Mouse (Mus musculus) limb, embryonic 15.5 days (tissue): Measurements from ENCODE around the gene Cnn2. TPM values are rescaled to one million over a fixed set of nuclear protein-coding genes. Genes with fewer than 3 reads are reported as not detected.

Source experiments
- ATAC-seq: fragments of 200-750 bp; cut with Nextera tagmentation; 2 replicates; pipeline ENCODE4 v1.8.0; 2017; ENCODE audit warnings: low read depth, moderate TSS enrichment; ENCODE audit not compliant: insufficient number of reproducible peaks, low FRiP score, low TSS enrichment
- H3K27ac ChIP-seq: fragments of 300-500 bp; sonication (generic); 2 replicates; pipeline ENCODE4 v1.5.1; 2015; ENCODE audit warnings: moderate library complexity, mild to moderate bottlenecking, inconsistent platforms
- H3K27me3 ChIP-seq: fragments of 300-500 bp; sonication (generic); 2 replicates; pipeline ENCODE4 v1.6.1; 2015; ENCODE audit warnings: inconsistent platforms
- H3K36me3 ChIP-seq: fragments of 300-500 bp; sonication (generic); 2 replicates; pipeline ENCODE4 v1.6.1; 2015; ENCODE audit warnings: inconsistent platforms
- H3K4me1 ChIP-seq: fragments of 300-500 bp; sonication (generic); 2 replicates; pipeline ENCODE4 v1.6.1; 2015; ENCODE audit warnings: inconsistent platforms
- H3K4me2 ChIP-seq: fragments of 300-500 bp; sonication (generic); 2 replicates; pipeline ENCODE4 v1.6.1; 2015; ENCODE audit warnings: mild to moderate bottlenecking, inconsistent platforms
- H3K4me3 ChIP-seq: fragments of 300-500 bp; sonication (generic); 2 replicates; pipeline ENCODE4 v1.5.1; 2015; ENCODE audit warnings: mild to moderate bottlenecking, inconsistent platforms
- H3K9ac ChIP-seq: fragments of 300-500 bp; sonication (generic); 2 replicates; pipeline ENCODE4 v1.6.1; 2015; ENCODE audit warnings: inconsistent platforms
- H3K9me3 ChIP-seq: fragments of 300-500 bp; sonication (generic); 2 replicates; pipeline ENCODE4 v1.6.1; 2016; ENCODE audit warnings: inconsistent platforms
- WGBS: fragments of 180-500 bp; shearing (Covaris S2); methylation state at CpG from one replicate; pipeline ENCODE4 v1.1.7; 2015; 5-methylcytosine and 5-hydroxymethylcytosine counted together
- polyA plus RNA-seq: library from polyadenylated mRNA; unstranded; fragments of >200 nt; fragmentation: Nextera tagmentation; extraction: Ambion mirVana; gene quantifications from 2 replicates; pipeline ENCODE4 v1.2.1, GENCODE M21; 2015

Gene Cnn2
- polyA plus RNA-seq, 1 experiment from 2014 or later = 270 TPM

DNA sequence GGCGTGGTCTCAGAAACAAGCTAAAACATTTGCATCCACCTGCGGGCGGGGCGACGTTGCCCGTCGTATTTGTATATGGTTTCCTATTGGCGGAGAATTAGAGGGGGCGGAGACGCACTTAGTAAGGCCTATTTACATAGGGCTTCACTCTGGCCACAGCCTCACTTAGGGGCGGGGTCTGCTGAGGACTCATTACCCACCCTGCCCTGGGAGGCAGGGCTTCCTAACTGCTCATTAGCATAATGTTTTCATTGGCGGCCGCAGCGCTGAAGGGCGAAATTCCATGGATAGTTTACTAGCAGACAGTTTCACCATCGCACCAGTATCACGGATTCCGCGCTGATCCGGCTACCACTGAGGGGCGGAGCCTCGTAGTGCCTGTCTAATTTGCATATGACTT, 3.5 kb upstream of the Cnn2 start:
- peak overlapping the region; percentile 99 for H3K27ac ChIP-seq
- no peaks in the 10 kb centered on the region for H3K27me3 ChIP-seq
- H3K9me3 ChIP-seq = no peaks in the 10 kb centered on the region
- peak overlapping the region; percentile 92 for H3K4me2 ChIP-seq
- peak overlapping the region; percentile 42; the same call in 1 of the 2 replicates for H3K9ac ChIP-seq
- ATAC-seq = peak; percentile 92
- H3K4me3 ChIP-seq = peak overlapping the region; percentile 81
- under 1% methylated on average over 22 of the region's 22 CpGs for WGBS
- peaks cover 64% of the 10 kb centered on the region for H3K4me1 ChIP-seq
- H3K36me3 ChIP-seq = peaks cover 7% of the 10 kb centered on the region

DNA sequence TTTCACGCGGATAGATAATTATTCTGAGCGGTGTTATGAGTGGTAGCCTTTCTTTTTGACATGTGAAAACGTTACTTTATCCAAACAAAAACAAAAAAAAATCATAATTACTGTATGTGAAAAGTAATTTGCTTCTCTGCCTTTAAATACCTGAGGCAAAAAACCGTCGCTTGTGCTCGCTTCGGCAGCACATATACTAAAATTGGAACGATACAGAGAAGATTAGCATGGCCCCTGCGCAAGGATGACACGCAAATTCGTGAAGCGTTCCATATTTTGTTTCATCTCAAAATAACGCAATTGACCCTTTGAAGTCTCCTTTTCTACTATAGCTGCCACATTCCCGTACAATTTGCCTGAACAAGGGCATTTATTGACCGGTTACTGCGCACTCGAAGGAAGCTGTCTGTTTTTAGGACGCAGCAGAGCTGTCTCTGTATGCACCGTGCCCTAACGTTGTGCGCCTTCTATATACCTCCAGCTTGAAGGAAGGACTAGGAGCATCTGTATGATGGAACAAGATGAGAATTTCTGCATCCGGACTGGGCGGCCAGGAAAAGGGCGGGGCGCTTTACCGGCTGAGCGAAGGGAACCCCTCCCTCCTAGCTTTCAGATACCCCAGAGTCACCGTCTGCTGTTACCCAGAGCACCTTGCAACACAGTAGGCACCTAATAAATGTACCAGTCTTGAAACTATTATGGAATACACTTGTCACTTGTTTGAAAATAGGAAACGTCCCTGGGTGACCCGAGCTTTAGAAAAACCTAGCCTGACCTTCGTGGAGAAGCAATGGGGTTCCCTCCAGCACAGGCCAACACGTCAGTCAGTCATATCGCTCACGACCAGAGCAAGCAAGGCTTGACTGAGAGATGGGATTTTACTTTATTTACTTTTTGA, 2.8 kb upstream of the Cnn2 start:
- Histone ChIP-seq H3K4me3 (peak overlapping the region; percentile 81), H3K27me3 (no peaks in the 10 kb centered on the region), H3K4me1 (peaks cover 67% of the 10 kb centered on the region), H3K36me3 (peaks cover 7% of the 10 kb centered on the region), H3K27ac (peak overlapping the region; percentile 99), H3K9ac (peak overlapping the region; percentile 42), H3K4me2 (peak overlapping the region; percentile 92), H3K9me3 (no peaks in the 10 kb centered on the region)
- 4% methylated on average over 35 of the region's 35 CpGs for WGBS
- no peak for ATAC-seq

DNA sequence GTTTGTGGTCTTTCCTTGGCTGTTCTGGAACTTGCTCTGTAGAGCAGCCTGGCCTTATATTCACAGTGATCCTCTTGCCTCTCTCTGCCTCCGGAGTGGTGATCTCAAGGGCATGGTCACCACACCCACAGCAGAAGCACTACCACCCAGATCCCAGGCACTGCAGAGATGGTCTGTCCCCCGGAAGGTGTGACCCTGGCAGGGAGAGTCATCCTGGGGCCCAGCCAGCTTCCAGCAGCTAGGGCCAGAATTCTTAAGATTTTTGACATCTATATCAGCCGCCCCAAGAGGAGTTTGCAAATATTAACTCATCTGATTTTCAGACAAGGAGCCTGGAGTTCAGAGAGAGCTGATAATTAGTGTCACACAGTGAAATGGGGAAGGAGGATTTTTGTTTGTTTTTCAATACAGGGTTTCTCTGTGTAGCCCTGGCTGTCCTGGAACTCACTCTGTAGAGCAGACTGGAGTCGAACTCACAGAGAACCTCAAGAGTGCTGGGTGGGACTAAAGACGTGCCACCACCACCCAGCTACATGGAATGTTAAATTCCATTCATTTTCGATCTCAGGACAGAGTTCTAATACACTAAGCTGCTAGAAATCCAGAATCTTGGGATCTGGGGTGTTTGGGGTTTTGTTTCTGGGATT, 2.0 kb upstream of the Cnn2 start:
- Histone ChIP-seq H3K27ac (peak overlapping the region; percentile 99), H3K36me3 (peaks cover 9% of the 10 kb centered on the region), H3K4me2 (peak overlapping the region; percentile 92), H3K4me3 (peak overlapping the region; percentile 81), H3K4me1 (peaks cover 62% of the 10 kb centered on the region), H3K9ac (0 out of 2 replicates have a peak overlapping the region, but pooled peaks have one; percentile 41), H3K9me3 (no peaks in the 10 kb centered on the region), H3K27me3 (no peaks in the 10 kb centered on the region)
- no peak for ATAC-seq
- WGBS = 27% methylated on average over 6 of the region's 6 CpGs

DNA sequence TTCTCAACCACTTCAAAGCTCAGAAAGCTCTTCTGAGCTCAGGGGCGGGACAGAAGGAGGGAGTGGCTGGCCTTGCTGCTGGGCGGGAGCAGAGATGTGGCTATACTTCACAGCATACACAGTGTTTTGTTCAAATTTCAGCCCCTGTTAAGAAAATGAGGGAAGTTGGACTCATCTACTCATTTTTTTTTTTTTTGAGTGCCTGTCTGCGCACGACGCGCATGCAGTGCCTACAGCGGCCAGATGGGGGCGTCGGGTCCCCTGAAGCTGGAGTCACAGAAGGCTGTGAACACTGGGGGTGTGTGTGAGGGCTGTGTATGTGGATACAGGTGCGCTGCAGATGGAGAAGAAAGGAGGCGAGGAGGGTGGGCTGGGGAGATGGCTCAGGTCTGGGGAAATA, 1.4 kb upstream of the Cnn2 start:
- ATAC-seq = no peak

DNA sequence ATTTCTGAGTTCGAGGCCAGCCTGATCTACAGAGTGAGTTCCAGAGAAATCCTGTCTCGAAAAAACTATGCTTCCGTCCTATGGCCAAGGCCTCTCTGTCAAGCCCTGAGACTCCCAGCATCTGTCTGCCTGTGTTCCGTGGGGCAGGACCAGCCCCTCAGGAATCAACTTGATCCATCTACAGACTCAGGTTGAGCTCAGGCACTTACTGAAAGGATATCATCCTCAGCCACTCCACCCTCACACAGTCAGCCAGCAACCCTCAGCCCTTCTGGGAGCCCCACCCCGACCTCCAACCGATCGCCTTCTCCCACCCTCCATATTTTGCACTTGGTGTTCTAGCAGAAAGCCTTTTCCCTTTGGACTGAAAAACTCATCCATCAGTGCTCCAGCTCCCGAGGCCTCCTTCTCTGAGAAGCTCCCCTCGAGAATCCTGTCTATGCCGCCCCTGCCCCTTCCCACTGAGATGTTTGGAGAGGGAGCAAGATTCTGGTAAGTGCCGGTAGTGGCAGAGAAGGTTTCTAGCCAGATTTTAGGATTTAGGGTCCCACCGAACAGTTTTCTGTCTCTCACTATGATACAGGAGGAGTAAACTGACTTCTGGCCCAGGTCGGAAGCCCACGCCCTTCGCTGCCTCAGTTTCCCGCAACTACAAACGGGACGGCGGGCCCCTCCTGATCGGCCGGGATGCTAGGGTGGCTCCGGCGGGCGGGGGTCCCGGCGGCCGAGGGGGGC, 446 bp upstream of the Cnn2 start:
- WGBS = 9% methylated on average over 27 of the region's 27 CpGs
- H3K4me1 ChIP-seq = peaks cover 50% of the 10 kb centered on the region

More for the DNA sequence above, 1.4 kb upstream of the Cnn2 start:
- H3K36me3 ChIP-seq = peaks cover 15% of the 10 kb centered on the region
- no peaks in the 10 kb centered on the region for H3K9me3 ChIP-seq
- H3K4me3 ChIP-seq = peak overlapping the region; percentile 61; the same call in 1 of the 2 replicates
- no peak overlapping the region for H3K9ac ChIP-seq
- H3K27me3 ChIP-seq = no peaks in the 10 kb centered on the region
- peak overlapping the region; percentile 92 for H3K4me2 ChIP-seq
- H3K4me1 ChIP-seq = peaks cover 57% of the 10 kb centered on the region
- peak overlapping the region; percentile 99 for H3K27ac ChIP-seq
- WGBS = 4% methylated on average over 11 of the region's 11 CpGs

DNA sequence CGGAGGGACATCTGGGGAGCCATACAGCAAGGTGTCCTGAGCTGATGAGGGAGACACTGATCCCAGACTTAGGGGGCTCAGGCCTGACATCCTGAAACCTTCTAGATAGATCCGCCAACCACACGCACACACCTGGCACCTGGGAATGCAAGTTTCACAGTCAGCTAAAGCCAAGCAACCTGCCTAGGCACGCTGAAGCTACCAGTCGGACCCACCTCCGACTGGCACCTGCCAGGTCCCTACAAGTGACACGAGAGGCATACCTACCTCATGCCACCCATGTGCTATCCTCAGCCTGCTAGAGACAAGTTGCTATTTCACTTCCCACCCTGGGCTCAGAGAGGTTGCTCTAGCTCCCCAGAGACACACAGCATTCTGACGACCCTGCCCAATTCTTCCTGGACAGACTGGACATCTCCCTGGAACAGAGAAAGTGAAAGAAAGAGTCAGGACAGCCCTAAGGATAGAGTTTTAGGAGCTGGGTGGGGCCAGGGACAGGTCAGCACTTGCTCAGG, 945 bp downstream of the Cnn2 start:
- peak overlapping the region; percentile 92 for H3K4me2 ChIP-seq
- H3K4me1 ChIP-seq = peaks cover 43% of the 10 kb centered on the region
- ATAC-seq = no peak
- peaks cover 36% of the 10 kb centered on the region for H3K36me3 ChIP-seq
- peak overlapping the region; percentile 67 for H3K9ac ChIP-seq
- no peaks in the 10 kb centered on the region for H3K27me3 ChIP-seq
- H3K4me3 ChIP-seq = peak overlapping the region; percentile 61
- H3K27ac ChIP-seq = peak overlapping the region; percentile 99
- 23% methylated on average over 8 of the region's 8 CpGs for WGBS
- no peaks in the 10 kb centered on the region for H3K9me3 ChIP-seq

More for the DNA sequence above, 446 bp upstream of the Cnn2 start:
- Histone ChIP-seq H3K9ac (peak overlapping the region; percentile 67), H3K4me3 (peak overlapping the region; percentile 61), H3K36me3 (peaks cover 22% of the 10 kb centered on the region), H3K27me3 (no peaks in the 10 kb centered on the region), H3K27ac (peak overlapping the region; percentile 99), H3K4me2 (peak overlapping the region; percentile 92), H3K9me3 (no peaks in the 10 kb centered on the region)
- no peak for ATAC-seq

DNA sequence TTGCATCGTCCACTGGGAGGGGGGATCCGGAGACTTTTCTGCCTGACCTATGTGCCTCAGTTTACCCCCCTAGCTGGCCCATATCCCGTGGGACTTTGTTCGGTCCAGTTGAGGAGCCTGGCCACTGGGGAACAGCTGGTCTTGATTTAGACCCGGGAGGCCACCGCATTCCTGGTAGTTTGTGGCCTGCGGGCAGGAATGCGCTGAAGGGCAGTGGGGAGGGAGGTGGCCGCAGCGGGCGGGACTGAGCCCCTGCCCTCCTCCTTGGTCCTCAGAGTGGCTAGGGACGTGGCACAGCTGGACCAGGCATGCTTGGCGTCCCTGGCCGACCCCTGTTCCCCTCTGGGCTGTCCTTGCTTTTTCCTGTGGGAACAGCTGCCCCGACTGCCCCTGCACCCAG, 1.5 kb downstream of the Cnn2 start:
- WGBS = 12% methylated on average over 14 of the region's 15 CpGs
- Histone ChIP-seq H3K4me3 (peak overlapping the region; percentile 61), H3K4me2 (peak overlapping the region; percentile 92), H3K9ac (peak overlapping the region; percentile 1; the same call in 1 of the 2 replicates), H3K27ac (peak overlapping the region; percentile 70), H3K27me3 (no peaks in the 10 kb centered on the region), H3K4me1 (peaks cover 43% of the 10 kb centered on the region), H3K9me3 (no peaks in the 10 kb centered on the region), H3K36me3 (peaks cover 42% of the 10 kb centered on the region)
- ATAC-seq = no peak

DNA sequence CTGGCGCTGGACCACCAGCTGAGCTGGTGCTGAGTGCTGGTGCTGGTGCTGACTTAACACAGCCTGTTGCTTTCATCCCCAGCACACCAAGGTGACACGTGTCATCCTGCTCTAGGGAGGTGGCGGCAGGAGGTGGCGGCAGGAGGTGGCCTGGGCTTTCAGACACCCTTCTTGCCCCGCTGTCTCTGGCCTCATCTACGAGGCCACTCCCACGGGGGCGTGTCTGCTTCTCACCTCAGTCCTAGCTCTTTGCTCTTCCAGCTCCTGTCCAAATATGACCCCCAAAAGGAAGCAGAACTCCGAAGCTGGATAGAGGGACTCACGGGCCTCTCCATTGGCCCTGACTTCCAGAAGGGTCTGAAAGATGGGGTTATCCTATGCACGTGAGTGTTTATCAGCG, 2.7 kb downstream of the Cnn2 start:
- 72% methylated on average over 12 of the region's 12 CpGs for WGBS
- H3K27me3 ChIP-seq = no peaks in the 10 kb centered on the region
- H3K4me3 ChIP-seq = no peak overlapping the region
- peaks cover 39% of the 10 kb centered on the region for H3K4me1 ChIP-seq
- peaks cover 45% of the 10 kb centered on the region for H3K36me3 ChIP-seq
- no peak overlapping the region for H3K9ac ChIP-seq
- no peak for ATAC-seq
- no peak overlapping the region for H3K4me2 ChIP-seq
- H3K27ac ChIP-seq = no peak overlapping the region
- H3K9me3 ChIP-seq = no peaks in the 10 kb centered on the region

DNA sequence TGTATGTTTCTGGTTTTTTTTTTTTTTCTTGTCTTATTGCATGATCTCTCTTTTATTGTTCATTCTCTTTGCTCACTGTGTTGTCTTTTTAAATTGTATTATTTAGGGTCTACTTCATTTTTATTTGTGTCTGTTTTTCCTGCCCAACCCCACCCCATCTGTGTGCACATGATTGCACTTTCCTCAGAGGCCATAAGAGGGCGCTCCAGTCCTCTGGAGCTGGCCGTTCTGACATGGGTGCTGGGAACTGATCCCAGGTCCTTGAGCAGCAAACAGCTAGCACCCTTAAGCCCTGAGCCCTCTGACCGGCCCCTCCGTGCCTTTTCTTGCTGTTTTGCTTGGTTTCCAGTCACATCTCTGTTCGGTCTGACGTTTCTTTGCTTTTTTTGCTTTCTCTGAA, 3.2 kb downstream of the Cnn2 start:
- peaks cover 34% of the 10 kb centered on the region for H3K4me1 ChIP-seq
- H3K27ac ChIP-seq = no peak overlapping the region
- WGBS = 90% methylated on average over 6 of the region's 6 CpGs
- no peak overlapping the region for H3K9ac ChIP-seq
- peaks cover 45% of the 10 kb centered on the region for H3K36me3 ChIP-seq
- H3K9me3 ChIP-seq = no peaks in the 10 kb centered on the region
- no peak overlapping the region for H3K4me2 ChIP-seq
- no peak overlapping the region for H3K4me3 ChIP-seq
- ATAC-seq = no peak
- no peaks in the 10 kb centered on the region for H3K27me3 ChIP-seq

DNA sequence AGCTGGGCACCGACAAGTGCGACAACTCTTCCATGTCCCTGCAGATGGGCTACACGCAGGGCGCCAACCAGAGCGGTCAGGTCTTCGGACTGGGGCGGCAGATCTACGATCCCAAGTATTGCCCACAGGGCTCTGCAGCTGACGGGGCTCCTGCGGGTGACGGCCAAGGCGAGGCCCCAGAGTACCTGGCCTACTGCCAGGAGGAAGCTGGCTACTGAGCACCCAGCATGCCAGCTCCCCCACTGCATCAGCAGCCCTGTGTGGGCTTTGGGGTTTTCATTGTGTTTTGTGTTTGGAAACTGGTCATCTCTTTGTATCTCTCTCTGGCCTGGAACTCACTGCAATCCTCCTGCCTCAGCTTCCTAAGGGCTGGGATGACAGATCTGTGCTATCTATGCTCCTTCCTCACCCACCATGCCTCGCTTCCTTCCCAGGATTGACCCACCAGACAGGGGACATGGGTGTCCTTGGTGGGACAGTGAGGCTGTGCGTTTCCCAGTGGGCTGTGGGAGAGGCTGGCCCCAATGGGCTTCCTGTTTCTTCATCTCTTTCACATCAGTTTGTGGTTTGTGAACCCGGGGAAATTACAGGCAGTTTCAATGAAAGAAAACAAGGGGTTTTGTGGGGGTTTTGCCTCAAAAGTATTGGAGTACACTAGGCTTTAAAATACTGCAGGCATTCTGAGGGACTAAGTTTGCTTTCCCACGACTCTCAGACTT, 6.2 kb downstream of the Cnn2 start:
- WGBS = 85% methylated on average over 16 of the region's 16 CpGs
- no peak overlapping the region for H3K4me2 ChIP-seq
- peaks cover 13% of the 10 kb centered on the region; the same call in 1 of the 2 replicates for H3K27me3 ChIP-seq
- no peak overlapping the region for H3K4me3 ChIP-seq
- H3K4me1 ChIP-seq = peaks cover 25% of the 10 kb centered on the region
- H3K27ac ChIP-seq = no peak overlapping the region
- no peak overlapping the region for H3K9ac ChIP-seq
- peaks cover 45% of the 10 kb centered on the region for H3K36me3 ChIP-seq
- no peaks in the 10 kb centered on the region for H3K9me3 ChIP-seq
- ATAC-seq = no peak

DNA sequence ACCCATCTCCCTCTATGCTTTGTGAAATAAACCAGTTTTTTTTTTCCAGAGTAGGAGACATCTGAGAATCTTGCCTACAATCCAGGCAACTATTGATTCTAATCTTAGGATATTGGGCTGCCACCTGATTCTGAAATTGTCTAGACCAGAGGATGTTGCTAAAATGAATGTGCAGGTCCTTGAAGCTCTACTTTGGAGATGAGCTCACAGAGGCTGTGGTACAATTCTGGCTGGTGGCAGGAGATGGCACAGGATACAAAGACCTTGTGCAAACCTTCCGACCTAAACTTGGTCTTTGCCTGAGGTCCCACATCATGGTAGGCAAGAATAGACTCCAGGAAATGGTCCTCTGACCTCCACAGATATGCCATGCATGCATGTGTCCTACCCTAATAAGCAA, 7.3 kb downstream of the Cnn2 start:
- 0 out of 2 replicates have a peak overlapping the region, but pooled peaks have one; percentile 3 for H3K27ac ChIP-seq
- H3K4me2 ChIP-seq = no peak overlapping the region

More for the DNA sequence above, 7.3 kb downstream of the Cnn2 start:
- H3K36me3 ChIP-seq = peaks cover 45% of the 10 kb centered on the region
- H3K9me3 ChIP-seq = no peaks in the 10 kb centered on the region
- peaks cover 16% of the 10 kb centered on the region; the same call in 1 of the 2 replicates for H3K27me3 ChIP-seq
- no peak overlapping the region for H3K9ac ChIP-seq
- H3K4me1 ChIP-seq = peaks cover 19% of the 10 kb centered on the region
- H3K4me3 ChIP-seq = no peak overlapping the region
- ATAC-seq = no peak
- WGBS = 86% methylated on average over 1 of the region's 1 CpGs
